Comparison of ENCODE assay signal across 10 mouse cellular contexts in genomic region chr11:108935128-108935868, GRCm38 (mm10). TPM values are rescaled to one million over a fixed set of nuclear protein-coding genes. Genes with fewer than 3 reads are reported as not detected.
A peak's percentile ranks its signal among the peaks of the same experiment; 100 is the strongest.
DNase-seq lines count a peak whose midpoint lies in the region; ATAC-seq and TF ChIP-seq lines count a peak whose summit lies in the region.
"Had no signal": no experiment of that assay in that cellular context is flagged by ENCODE, and none has a peak within 500 bp of the region (broad histone marks: within the 10 kb centered on the region; RNA-seq: fewer than 3 reads in every experiment).

No protein-coding gene starts in this region.

- H3K4me3 ChIP-seq in forebrain, embryonic 14.5 days (ENCODE audit: low read depth, low read length), result no peak overlapping the region
- H3K4me3 ChIP-seq in limb, embryonic 14.5 days (replicated peaks; ENCODE audit: low read length), result no peak overlapping the region

- peak overlapping the region; percentile 29; the same call in 1 of the 2 replicates for H3K4me2 ChIP-seq in forebrain, embryonic 14.5 days (ENCODE audit: low read length)
- H3K4me2 ChIP-seq in limb, embryonic 14.5 days (replicated peaks; ENCODE audit: low read depth, low read length, severe bottlenecking), result peak overlapping the region; percentile 5; the same call in 1 of the 2 replicates

- H3K36me3 ChIP-seq in forebrain, embryonic 14.5 days (ENCODE audit: control insufficient read depth, insufficient read depth, low read length), result peaks cover 49% of the 10 kb centered on the region
- peaks cover 74% of the 10 kb centered on the region for H3K36me3 ChIP-seq in limb, embryonic 14.5 days (ENCODE audit: control insufficient read depth, insufficient read depth, low read length)

- H3K9me3 ChIP-seq in forebrain, embryonic 14.5 days (replicated peaks; ENCODE audit: control insufficient read depth, low read length), result no peaks in the 10 kb centered on the region
- H3K9me3 ChIP-seq in limb, embryonic 14.5 days (ENCODE audit: control insufficient read depth, low read length), result no peaks in the 10 kb centered on the region

- peak; percentile 25 to 49 for DNase-seq in cerebellum, postnatal 10 days
- DNase-seq in ZHBTc4 (ENCODE audit: low read depth, low spot score), result peak; percentile 48
- DNase-seq in forebrain, embryonic 14.5 days (ENCODE audit: low spot score), result peak; percentile 90
- no peak for DNase-seq in limb, embryonic 14.5 days (ENCODE audit: low spot score)
- DNase-seq in B cell, adult 2 months, result no peak
- no peak for DNase-seq in MN1 (ENCODE audit: low spot score)
- no peak for DNase-seq in layer of hippocampus, postnatal 36 days
- DNase-seq: heart, postnatal 4 days; thymus, adult 18-20 months had no signal

- H3K9ac ChIP-seq in forebrain, embryonic 14.5 days (ENCODE audit: low read length), result no peak overlapping the region; the same call in 1 of the 2 replicates
- 0 out of 2 replicates have a peak overlapping the region, but pooled peaks have one; percentile 12 for H3K9ac ChIP-seq in limb, embryonic 14.5 days (ENCODE audit: low read depth, low read length, severe bottlenecking)

- no peak for TF ChIP-seq POLR2A in limb, embryonic 14.5 days (IDR thresholded peaks at IDR 0.05; ENCODE audit: borderline replicate concordance, extremely low read depth, insufficient read depth, insufficient read length)

- no peaks in the 10 kb centered on the region for H3K27me3 ChIP-seq in forebrain, embryonic 14.5 days (replicated peaks; ENCODE audit: control insufficient read depth, insufficient read depth, low read length)
- H3K27me3 ChIP-seq in limb, embryonic 14.5 days (ENCODE audit: control insufficient read depth, insufficient read depth, low read length), result no peaks in the 10 kb centered on the region

- ATAC-seq in cerebellum, adult (ENCODE audit: insufficient number of reproducible peaks, low FRiP score, low TSS enrichment), result no peak
- ATAC-seq in forebrain, embryonic 14.5 days, result peak; percentile 82
- peak; percentile 17; the same call in 1 of the 2 replicates for ATAC-seq in limb, embryonic 14.5 days (ENCODE audit: low FRiP score, low read depth)

- H3K27ac ChIP-seq in forebrain, embryonic 14.5 days (ENCODE audit: low read depth, low read length), result peak overlapping the region; percentile 78
- peak overlapping the region; percentile 27; the same call in 1 of the 2 replicates for H3K27ac ChIP-seq in limb, embryonic 14.5 days (replicated peaks; ENCODE audit: low read depth, low read length)

- 5% methylated on average over 18 of the region's 18 CpGs for WGBS in forebrain, embryonic 14.5 days
- WGBS in limb, embryonic 14.5 days, result 17% methylated on average over 18 of the region's 18 CpGs

- peaks cover 41% of the 10 kb centered on the region for H3K4me1 ChIP-seq in forebrain, embryonic 14.5 days (ENCODE audit: control insufficient read depth, insufficient read depth, low read length)
- H3K4me1 ChIP-seq in limb, embryonic 14.5 days (ENCODE audit: control insufficient read depth, insufficient read depth, low read length), result peaks cover 41% of the 10 kb centered on the region

RNA-seq across cellular contexts. Expression of gene Axin2, which starts 15.1 kb away (rescaled TPM):
- 7.8 and 9.4 TPM in 2 replicates for polyA plus RNA-seq in forebrain, embryonic 14.5 days (2014; fragmentation: Nextera tagmentation; extraction: Ambion mirVana)
- 50.9 and 58.2 TPM in 2 replicates for polyA plus RNA-seq in limb, embryonic 14.5 days (2012; rRNA removed)
- polyA plus RNA-seq in limb, embryonic 14.5 days (2014; fragmentation: Nextera tagmentation; extraction: Ambion mirVana), result 22.6 and 22.7 TPM in 2 replicates
- 10 to 100 TPM; 26.8 to 29.1 TPM for total RNA-seq in layer of hippocampus, postnatal 36 days (2021)

Comparison
In these comparisons a context has a peak if more than half of its experiments do, and no peak if none do; other contexts are left out.
1. DNase-seq: peak in cerebellum, postnatal 10 days (2 of 2), ZHBTc4 (single experiment) and forebrain, embryonic 14.5 days (single experiment); none in limb, embryonic 14.5 days (single experiment), B cell, adult 2 months (0 of 2), MN1 (single experiment) and layer of hippocampus, postnatal 36 days (0 of 2).